Mouse (Mus musculus) adrenal gland, adult (tissue): ENCODE data around the gene Gna14.

Experiments used
- DNase-seq, 2 experiments: peaks; one replicate each; pipeline ENCODE4 v3.0.0; 2022 to 2023; ENCODE audit warnings: low spot score in 1 of 2; ENCODE audit not compliant: inconsistent age in 2 of 2

Gna14 gene

DNA sequence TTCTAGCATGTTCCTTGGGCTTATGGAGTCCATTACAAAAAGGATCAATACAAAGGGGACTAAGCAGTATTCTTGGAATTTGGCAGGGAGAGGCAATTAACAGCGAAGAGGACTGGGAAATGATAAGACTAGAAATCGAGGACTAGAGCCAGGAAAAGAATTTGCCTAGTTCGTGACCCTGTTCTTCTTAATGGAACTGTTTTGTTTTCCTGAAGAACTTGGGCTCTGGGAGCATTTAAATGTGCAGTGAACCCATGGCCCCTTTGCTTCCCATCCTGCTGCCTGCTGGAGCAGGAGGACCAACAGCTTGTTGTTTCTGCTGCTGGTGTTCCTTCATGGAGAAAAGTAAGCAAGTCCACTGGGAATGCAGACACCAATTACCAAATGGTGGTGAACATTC lies 15.3 kb downstream of the Gna14 start:
- no peak for DNase-seq

GRCm38 (mm10) chr19:16456181-16456580 lies 20.6 kb downstream of the Gna14 start:
- DNase-seq, result no peak

GRCm38 (mm10) chr19:16457127-16457526 lies 21.6 kb downstream of the Gna14 start:
- no peak for DNase-seq

DNA sequence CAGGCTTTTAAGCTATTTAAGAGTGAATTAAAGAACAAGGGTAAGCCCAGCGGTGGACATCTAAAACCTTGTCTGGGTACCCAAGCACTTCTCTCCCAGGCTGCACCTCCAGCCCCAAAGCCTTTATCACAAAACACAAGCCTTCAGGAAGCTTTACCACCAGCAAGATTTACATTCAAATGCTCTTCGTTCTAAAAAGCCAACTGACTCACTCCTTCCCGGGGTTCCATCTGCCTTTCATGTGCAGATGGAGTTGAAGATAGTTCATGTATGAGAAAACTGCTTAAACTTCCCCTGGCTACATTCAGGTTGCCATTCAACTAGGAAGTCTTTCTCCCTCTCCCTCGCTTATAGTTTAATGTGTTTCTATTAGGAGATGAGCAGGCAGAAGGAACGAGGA lies 23.8 kb downstream of the Gna14 start:
- DNase-seq, result no peak

DNA sequence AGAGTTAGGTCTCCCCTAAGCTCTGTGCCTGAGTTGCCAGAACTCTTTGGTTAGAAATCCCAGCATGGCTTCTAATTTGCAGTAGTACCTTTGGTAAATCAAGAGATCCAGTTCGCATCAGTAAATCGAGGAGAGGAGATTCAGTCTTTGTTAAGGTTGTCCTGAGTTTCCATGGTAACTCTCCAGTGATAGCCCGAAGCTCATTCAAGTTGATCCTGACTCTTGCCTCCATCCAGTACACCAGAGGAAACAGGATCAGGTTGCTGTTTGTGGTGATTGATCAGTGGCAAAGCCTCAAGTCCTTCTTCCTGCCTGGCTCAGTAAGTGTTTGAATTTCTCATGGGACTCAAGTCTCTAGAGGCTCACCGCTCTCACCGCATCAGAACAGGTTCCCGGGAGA lies 24.7 kb downstream of the Gna14 start:
- no peak for DNase-seq

GRCm38 (mm10) chr19:16460831-16461230 lies 25.3 kb downstream of the Gna14 start:
- no peak for DNase-seq

GRCm38 (mm10) chr19:16462461-16462860 lies 26.9 kb downstream of the Gna14 start:
- DNase-seq, result no peak

- DNase-seq, result no peak
These were observed 29.2 kb downstream of the Gna14 start for GRCm38 (mm10) chr19:16464730-16465129.

DNA sequence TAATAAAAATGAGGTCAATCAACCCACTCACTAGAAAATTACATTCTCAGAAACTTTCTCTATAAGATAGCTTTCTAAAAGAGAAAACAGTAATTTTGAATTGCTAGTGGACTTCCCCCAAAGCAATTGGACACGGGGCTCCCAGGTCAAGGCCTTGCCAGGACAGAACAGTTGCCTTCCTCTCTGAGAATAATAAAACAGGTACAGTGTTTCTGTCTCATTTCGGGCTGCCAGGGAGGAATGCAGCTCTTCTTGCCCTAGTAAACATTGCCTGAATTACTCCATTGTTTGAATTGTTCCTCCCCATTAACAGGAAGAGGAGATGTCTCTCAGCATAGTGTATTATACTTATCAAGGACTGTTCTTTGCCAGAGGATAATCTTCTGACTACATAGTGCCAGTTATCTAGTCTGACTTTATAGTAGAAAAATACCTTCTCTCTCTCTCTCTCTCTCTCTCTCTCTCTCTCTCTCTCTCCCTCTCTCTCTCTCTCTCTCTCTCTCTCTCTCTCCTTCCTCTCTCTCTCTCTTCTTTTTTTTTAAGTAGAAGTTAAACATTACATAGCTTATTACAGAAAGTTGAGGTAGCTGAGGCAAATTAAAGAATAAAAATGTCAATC lies 33.3 kb downstream of the Gna14 start:
- no peak for DNase-seq

GRCm38 (mm10) chr19:16472655-16473054 lies 37.1 kb downstream of the Gna14 start:
- no peak for DNase-seq

GRCm38 (mm10) chr19:16477314-16477946 lies 41.9 kb downstream of the Gna14 start:
- no peak for DNase-seq

- DNase-seq, result no peak
These were observed 42.6 kb downstream of the Gna14 start for GRCm38 (mm10) chr19:16478186-16478607.

GRCm38 (mm10) chr19:16482047-16482446 lies 46.5 kb downstream of the Gna14 start:
- DNase-seq, result no peak

- peak in 1 of 2 experiments; percentile 44 for DNase-seq
These were observed 48.7 kb downstream of the Gna14 start for GRCm38 (mm10) chr19:16484237-16484636.

- DNase-seq, result peak; percentile 46 to 76
These were observed 49.1 kb downstream of the Gna14 start for GRCm38 (mm10) chr19:16484671-16485070.

- DNase-seq, result no peak
These were observed 55.2 kb downstream of the Gna14 start for GRCm38 (mm10) chr19:16490756-16491155.

GRCm38 (mm10) chr19:16491497-16491896 lies 55.9 kb downstream of the Gna14 start:
- DNase-seq, result no peak

DNA sequence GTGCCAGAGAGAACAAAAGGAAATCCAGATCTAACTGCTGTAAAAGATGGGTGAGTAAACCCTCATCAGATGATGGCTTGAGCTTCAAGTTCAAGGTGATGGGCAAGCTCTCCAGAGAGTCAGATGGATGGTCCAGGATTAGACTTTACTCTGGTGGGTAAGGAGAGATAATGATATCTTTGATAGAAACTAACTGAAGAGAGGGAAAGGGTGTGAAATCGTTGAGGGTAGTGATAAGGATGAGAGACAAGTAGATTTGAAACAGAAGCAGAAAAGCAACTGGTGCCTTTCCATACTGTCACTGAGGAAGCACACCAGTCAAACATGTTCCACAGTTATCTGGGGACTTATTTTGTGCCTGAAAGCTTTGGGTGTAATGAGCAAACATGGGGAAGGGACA lies 56.9 kb downstream of the Gna14 start:
- no peak for DNase-seq

DNA sequence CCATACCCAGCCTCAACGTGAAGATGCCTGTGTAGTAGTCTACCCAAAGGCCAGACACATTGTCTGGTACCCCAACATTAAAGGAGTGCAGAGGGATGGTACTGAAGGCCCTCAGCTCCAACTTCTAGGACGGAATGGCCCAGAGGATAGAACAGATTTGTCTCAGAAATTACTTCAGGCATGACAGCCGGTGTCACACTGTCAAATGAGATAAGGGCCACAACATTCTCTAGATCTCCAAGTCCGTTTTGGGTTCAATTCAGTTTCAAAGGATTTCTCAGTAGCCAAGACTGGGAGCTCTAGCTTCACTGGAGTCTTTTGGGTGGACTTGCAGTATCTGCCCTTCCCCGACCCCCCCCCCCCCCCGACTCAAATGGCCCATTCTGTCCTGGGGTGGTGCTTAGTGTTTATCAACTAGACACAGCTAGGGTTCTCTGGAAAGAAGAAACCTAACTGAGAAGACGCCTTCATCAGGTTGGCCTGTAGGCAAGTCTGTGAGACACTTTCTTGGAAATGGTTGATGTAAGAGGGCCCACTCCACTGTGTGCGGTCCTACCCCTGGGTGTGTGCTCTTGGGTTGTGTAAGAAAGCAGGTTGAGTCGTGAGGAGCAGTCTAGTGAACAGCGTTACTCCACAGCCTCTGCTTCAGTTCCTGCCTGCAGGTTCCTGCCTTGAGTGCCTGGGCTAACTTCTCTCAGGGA lies 59.4 kb downstream of the Gna14 start:
- no peak for DNase-seq

- no peak for DNase-seq
These were observed 60.5 kb downstream of the Gna14 start for GRCm38 (mm10) chr19:16496016-16496415.

GRCm38 (mm10) chr19:16502054-16502453 lies 66.5 kb downstream of the Gna14 start:
- no peak for DNase-seq

GRCm38 (mm10) chr19:16506711-16507364 lies 71.3 kb downstream of the Gna14 start:
- no peak for DNase-seq
